Mouse (Mus musculus) lung, postnatal 10 days (tissue): ENCODE data around the gene Khdrbs1.
"Not testable (repeated sequence)": the region's sequence is repeated elsewhere in the genome, so short reads cannot be mapped to it uniquely, and the experiment has no call there.

Experiments used
- DNase-seq: peaks from one replicate; pipeline ENCODE4 v3.0.0; 2021

The Khdrbs1 gene

GRCm38 (mm10) chr4:129743010-129743390 is 897 bp upstream of the Khdrbs1 start:
- no peak for DNase-seq

GRCm38 (mm10) chr4:129741974-129742231 is 200 bp downstream of the Khdrbs1 start:
- no peak for DNase-seq

- DNase-seq, result peak; percentile 48
Measured at GRCm38 (mm10) chr4:129741251-129741973, 691 bp downstream of the Khdrbs1 start.

GRCm38 (mm10) chr4:129739111-129739645 is 2.9 kb downstream of the Khdrbs1 start:
- DNase-seq, result no peak

- DNase-seq, result no peak
Measured at GRCm38 (mm10) chr4:129736173-129736572, 5.9 kb downstream of the Khdrbs1 start.

GRCm38 (mm10) chr4:129735485-129735884 is 6.6 kb downstream of the Khdrbs1 start:
- not testable (repeated sequence) for DNase-seq

GRCm38 (mm10) chr4:129731423-129731822 is 10.7 kb downstream of the Khdrbs1 start:
- no peak for DNase-seq

- DNase-seq, result no peak
Measured at GRCm38 (mm10) chr4:129716310-129716709, 25.8 kb downstream of the Khdrbs1 start.

- DNase-seq, result peak; percentile 67
Measured at GRCm38 (mm10) chr4:129709486-129710129, 32.5 kb downstream of the Khdrbs1 start.

GRCm38 (mm10) chr4:129706750-129707149 is 35.4 kb downstream of the Khdrbs1 start:
- DNase-seq, result no peak

GRCm38 (mm10) chr4:129702454-129702853 is 39.6 kb downstream of the Khdrbs1 start:
- peak; percentile 78 for DNase-seq

GRCm38 (mm10) chr4:129701503-129702377 is 40.4 kb downstream of the Khdrbs1 start:
- peak; percentile 94 for DNase-seq

GRCm38 (mm10) chr4:129700661-129701060 is 41.4 kb downstream of the Khdrbs1 start:
- DNase-seq, result not testable (repeated sequence)

- DNase-seq, result no peak
Measured at GRCm38 (mm10) chr4:129700216-129700615, 41.9 kb downstream of the Khdrbs1 start.

GRCm38 (mm10) chr4:129697191-129697590 is 44.9 kb downstream of the Khdrbs1 start:
- no peak for DNase-seq

GRCm38 (mm10) chr4:129696158-129696985 is 45.7 kb downstream of the Khdrbs1 start, which contains the start of gene Tmem39b:
Gene Tmem39b, minus strand, starts transcription at chr4:129696838.
- peak; percentile 95 for DNase-seq

GRCm38 (mm10) chr4:129695815-129696157 is 46.3 kb downstream of the Khdrbs1 start:
- DNase-seq, result no peak

- DNase-seq, result no peak
Measured at GRCm38 (mm10) chr4:129684531-129684930, 57.6 kb downstream of the Khdrbs1 start.

GRCm38 (mm10) chr4:129683901-129684493 is 58.1 kb downstream of the Khdrbs1 start:
- no peak for DNase-seq

GRCm38 (mm10) chr4:129681837-129682236 is 60.3 kb downstream of the Khdrbs1 start:
- DNase-seq, result no peak

- DNase-seq, result no peak
Measured at GRCm38 (mm10) chr4:129672878-129673449, 69.1 kb downstream of the Khdrbs1 start.
